Mouse (Mus musculus) adrenal gland, adult (tissue): ENCODE data around the gene Scfd2.

Experiments
- DNase-seq, 2 experiments: peaks; one replicate each; pipeline ENCODE4 v3.0.0; 2022 to 2023; ENCODE audit warnings: low spot score in 1 of 2; ENCODE audit not compliant: inconsistent age in 2 of 2

Scfd2 gene

DNA sequence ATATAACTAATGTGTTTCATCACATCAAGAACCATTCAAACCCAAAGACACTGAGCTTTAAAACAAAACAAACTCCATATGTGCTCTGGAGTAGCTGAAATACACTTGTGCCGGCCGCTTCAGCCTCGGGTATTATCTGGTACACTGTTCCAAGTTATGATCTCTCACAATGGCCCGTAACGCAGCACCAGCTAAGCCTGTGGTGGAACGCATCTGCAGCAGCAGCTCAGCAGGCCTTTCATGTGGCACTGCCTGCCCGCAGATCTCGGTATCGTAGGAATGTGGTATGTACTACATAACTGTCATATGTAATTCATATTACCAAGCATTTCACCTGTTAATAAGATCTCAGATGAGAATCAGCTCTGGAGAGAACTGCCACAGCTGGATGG lies 164.9 kb downstream of the Scfd2 start:
- DNase-seq: no peak

DNA sequence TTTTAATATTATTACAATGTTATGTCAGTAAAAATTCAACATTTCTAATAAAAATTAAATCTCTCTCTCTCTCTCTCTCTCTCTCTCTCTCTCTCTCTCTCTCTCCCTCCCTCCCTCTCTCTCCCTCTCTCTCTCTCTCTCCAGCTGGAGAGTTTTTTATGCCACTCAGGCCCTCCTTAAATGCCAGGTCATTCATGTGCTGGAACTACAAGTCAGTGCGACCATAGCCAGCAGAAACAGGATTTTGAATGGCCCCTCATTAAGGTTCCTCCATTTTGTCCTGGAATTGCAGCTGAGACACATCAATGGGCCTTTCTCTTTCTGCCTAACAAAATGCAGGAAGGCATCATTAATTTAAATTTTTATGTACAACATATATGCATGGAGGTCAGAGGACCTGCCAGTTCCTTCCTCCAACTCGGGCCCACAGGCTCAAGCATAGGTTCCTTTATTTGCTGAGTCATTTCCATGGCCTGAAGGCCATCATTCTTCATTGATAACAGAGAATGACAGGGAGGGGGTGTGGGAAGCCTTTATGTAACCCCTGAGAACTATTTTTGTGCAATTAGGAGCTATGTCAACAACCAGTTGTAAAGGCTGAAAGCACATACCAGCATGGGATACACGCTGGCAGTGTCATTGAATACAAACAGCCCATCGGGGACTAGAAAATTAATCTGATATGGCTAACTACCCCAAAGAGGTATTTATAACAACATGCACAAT lies 165.4 kb downstream of the Scfd2 start:
- DNase-seq: peak; percentile 14 to 47

DNA sequence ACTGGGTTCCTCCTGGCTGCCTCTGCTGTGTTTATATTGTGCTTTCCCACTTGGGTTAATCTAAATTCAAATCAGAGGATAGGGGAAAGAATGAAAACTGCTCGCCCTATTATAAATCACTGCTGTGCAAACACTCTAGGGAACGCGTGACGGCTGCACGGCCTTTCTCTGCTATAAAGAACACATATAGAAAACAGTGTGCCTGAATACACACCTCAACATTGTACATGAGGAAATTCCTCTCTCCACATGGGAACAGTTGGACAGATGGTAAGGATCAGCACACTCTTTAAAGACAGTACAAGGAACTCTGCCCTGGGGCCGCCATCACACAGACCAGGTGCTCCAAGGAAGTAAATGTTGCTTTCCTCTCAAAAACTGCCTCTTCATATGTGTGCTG lies 166.2 kb downstream of the Scfd2 start:
- DNase-seq: no peak

DNA sequence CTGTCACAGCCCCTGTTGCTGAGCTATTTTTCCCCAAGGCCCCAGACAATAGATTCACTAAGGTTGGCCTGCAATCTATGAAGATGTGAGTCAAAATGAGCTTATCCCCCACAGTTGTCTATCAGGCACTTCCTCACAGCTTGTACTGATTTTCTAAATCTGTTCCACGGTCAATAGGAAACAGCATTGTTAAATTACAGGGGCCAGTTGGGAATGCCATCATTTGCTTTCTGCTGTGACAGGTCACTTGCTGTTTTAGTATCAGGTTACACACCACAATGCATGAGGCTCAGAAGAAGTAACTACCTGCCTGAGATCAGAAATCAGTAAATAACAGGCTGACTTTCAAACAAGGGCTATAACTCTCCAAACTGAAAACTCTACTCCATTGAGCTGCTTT lies 168.3 kb downstream of the Scfd2 start:
- no peak for DNase-seq

DNA sequence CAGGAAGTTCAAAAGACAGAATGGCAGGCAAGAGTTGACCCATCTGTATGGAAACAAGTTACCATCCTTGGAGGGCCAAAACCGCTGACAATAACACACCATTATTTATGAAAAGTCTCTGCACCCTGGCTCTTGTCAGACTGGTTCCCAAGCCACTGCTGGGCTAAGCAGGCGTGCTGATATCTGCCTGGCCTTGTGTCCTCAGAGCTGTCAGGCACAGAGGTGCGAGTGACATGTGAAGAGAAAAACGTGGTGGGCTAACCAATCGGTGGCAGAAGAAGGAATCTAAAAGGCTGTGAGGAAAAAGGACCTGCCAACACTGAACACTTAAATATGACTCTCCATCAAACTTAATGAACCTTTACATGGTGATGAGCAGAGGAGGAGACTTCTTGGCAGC lies 170.0 kb downstream of the Scfd2 start:
- no peak for DNase-seq

DNA sequence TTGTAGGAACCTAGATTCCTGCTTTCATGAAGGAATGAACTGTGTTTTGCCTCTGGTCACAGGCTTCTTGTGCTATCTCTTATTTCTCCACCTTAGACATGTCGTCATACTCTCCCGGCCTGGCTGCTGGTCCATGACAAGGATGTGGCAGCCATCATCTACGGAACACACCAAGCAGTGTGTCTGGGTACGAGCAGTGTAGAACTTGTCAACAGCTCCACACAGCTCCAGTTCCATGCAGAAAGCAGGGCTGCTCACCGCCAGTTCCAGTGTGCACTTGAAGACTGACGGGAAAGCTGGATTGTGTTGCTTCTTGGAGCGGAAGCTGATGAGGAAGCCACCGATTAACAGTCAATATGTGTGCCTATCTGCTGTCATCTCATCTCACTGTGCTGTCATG lies 173.5 kb downstream of the Scfd2 start:
- DNase-seq: no peak

DNA sequence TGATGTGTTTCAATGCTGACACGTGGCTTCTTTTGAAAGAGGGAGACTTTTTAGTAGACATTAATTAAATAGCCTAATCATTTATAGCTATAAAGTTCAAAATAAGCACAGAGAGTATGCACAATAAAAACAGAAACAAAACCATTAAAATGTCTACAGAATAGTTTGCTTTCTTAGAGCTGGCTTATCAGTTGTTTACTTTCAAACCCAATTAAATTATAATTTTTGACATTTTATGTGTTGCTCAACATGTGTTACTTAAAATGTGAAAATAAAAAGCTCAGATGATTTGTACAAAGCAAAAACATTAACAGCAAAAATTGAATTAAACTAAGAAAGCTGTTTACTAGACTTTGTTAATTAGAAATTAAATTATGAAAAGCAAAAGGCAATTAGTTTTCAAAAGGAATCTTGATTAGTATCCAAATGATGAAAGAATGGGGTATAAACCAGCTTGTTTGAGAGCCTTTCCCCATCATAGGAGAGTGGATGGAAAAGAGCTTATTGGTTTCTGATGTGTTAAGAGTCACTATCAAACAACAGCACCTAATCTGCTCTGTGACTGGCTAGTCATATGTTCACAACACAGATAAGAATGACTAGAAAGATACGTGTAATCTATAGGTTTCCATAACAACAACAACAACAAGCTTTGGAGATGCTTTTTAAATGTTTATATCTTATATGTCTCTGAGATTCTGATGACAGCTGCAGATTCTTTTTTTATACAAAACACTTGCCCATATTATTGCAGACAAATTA lies 176.0 kb downstream of the Scfd2 start:
- DNase-seq: no peak

DNA sequence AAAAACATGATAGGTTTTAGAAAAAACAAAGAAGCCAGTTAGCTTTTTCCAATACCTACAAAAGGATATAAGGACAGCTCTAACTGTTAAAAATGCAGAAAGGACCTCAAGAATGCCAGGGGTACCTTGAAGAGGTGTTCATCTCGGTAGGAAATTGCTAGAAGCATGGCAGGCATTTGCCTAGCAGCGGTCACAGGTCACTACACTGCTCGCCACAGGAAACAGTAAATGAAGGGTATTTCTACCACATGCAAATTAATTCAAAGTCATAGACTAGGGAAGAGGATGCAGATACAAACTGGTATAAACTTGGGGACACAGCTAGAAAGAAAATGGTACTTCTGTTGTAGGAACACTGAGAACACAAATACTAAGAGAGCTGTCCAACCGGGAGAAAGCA lies 180.7 kb downstream of the Scfd2 start:
- DNase-seq: no peak

DNA sequence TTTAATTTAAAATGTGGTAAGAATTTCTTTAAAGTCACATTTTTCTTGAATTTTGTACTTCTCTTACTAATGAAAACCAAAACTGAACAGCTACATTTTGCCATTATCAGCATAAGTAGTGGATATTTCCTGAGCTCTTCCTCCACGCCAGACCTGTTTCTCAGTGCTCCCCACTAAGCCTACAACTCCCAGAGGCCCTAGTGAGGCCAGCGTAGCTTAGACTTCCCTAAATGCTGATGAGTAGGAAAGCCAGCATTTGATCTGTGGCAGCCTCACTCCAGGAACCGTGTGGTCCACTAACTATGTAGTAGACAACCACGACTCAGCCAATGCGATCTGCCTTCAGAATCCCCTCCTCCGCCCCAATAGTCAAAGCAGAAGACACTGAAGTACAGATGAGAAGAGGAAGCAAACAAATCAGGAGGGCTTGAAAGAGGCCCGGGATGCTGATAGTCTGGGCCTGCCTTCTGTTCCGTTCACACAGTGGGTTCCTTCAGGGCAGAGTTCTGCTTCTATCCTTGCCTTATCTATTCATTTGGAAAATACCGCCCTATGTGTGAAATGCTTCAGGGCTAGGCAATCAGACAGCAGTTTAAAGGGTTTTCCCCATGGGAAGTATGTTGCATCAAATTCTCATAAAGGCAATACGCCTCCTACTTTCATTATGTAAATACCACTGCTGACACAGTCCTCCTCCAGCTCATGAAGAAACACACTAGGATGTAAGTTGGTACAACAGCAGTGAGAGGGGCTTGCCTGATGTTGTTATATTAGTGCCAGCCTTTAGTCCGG lies 183.3 kb downstream of the Scfd2 start:
- DNase-seq: no peak

DNA sequence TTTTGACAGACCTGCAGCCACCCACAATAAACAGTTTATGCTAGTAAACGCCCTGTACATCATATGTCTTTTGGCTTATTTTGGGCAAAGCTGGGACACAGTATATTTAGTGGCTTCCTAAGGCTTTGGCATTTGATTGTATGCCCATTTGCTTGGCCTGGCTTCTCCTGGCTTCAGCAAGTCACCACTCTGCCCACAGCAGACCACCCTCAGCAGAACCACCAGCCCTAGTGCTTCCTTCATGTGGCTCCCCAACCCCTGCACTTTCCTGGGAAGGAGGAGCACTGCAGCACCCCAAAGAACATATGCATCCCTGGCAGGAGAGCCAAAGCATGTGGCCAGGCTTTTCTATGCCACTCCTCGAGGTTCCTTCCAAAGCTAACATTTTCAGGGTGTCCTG lies 188.5 kb downstream of the Scfd2 start:
- DNase-seq: no peak

DNA sequence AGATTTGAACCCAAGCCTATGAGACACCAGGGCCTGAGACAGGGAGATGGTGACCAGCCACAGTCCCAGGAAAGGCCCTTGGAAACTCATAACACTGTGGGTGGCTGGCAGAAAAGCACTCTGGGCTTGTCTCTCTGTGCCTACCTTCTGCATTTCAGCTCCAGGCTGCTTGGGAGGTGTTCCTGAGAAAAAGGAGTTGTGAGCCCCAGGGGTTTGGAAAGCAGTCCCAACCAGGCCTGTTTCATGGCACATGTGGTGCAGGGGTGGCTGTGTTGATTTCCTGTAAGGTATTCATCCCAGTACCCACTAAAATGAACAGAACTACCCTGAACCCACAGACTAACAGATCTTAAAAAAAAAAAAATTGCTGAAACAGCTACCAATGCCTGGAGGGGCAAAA lies 189.0 kb downstream of the Scfd2 start:
- DNase-seq: no peak

DNA sequence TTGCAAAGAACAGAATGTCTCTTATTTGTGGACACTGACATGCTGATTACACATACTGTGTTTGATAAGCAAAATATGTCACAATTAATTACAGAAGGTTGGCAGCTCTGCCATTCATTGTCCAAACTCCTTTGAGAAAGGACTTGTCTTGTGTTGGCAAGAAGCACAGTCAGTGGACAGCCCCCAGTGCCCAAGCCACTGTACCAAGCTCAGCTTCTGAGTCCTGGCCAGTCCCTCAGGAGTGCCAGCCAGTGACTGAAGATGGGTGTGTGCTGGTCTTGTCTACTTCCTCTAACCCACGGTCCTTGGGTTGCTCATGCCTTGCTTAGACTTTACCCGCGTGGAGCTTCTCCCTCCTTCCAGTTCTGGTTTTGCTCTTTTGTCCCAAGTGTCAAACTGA lies 194.1 kb downstream of the Scfd2 start:
- DNase-seq: no peak

DNA sequence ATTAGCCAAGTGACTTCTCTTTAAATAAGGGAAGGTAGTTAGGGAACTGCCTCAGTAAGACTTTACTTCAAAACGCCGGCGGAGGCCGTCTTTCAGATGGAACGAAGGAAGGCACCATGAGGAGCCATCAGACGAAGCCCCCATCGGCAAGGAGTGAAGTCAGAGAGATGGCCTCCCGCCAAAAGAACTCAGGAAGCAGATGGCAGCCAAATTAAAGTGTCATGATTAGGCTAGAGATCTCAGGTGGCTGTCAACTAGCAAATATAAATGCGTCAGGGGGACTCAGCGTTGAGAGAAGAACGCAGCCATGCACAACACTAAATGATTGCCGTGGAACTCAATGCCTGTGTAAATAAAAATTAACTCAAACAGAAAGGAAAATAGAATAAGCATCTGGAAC lies 194.8 kb downstream of the Scfd2 start:
- no peak for DNase-seq

DNA sequence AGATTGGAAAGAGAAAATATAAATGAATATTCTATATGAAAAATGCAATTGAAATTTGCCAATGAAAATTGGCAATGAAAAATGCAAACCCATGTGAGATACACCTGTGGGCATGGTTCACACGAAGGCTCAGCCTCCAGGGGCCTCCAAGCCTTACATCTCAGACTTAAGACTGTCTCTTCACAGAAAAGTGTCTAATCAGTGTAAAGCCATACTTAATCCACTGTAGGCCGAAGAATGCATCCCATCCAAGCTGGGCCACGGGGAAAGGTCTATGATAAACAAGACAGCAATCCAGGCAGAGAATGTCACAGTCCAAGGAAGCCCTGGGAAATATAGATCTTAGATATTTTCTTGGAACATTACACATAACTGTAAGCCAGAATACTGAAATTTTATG lies 198.3 kb downstream of the Scfd2 start:
- no peak for DNase-seq

DNA sequence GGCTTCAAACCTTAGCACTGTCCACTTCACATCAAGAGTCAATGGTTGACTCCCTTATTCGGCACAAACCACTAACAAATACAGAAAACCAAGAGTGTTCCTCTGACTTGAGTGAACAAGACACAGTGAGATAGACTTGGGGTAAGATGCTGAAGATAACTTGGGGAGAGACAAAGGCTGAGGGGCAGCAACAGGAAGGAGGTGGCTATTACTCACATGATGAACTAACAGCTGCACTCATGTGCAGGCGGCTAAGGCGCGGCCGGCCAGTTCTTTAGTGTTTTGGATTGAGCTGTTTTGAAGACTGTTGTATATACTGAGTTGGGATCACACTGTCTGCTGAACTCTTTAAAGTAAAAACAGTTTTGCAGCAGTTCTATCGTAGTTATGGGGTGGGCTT lies 205.3 kb downstream of the Scfd2 start:
- DNase-seq: no peak

DNA sequence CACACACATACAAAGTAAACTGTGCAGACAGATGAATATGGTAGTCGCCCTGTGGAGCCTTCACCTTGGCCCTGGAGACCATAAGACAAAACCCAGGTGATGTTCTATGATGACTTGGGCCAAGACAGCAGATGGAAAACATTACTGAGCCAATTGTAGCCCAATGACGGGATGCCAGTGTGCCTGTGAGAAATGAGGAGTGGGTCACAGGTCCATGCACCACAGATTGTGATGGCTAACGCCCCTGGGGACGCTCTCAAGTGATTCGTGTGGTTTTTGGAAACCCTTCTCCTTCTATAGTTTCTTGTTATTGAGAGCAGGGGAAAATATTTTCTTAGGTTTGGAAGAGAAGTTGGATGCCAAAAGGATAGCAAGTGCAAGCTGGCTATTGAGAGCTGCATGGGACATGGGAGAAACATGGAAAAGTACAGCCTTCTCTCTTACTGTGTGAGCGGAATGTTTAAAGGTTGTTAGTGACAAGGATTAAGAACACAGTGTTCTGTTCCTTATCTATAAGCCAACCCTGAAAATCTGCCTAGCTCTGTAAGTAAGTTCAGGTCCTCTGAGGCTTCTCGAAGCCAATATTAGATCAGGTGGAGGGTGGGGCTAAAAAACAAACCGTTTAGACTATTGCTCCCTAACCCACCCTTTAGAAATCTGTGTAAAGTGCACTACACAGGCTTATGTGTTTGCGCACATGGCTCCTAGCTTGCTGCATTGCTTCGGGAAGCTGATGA lies 210.4 kb downstream of the Scfd2 start:
- peak in 1 of 2 experiments; percentile 48 for DNase-seq

DNA sequence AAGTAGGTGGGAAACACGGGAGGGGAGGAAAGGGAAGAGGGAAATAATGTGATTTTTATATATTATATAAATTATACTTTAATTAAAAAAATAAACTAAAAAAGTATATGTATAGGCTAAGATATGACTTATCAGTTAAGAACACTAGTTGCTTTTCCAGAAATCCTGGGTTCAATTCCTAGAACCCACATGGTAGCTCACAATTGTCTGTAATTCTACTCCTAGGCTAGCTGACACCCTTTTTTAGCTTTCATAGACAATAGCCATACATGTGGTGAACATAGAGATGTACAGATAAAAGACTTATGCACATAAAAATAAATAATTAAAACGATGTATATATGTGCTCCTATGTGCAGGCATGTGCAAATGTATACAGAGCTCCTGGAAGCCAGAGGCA lies 212.0 kb downstream of the Scfd2 start:
- DNase-seq: no peak

DNA sequence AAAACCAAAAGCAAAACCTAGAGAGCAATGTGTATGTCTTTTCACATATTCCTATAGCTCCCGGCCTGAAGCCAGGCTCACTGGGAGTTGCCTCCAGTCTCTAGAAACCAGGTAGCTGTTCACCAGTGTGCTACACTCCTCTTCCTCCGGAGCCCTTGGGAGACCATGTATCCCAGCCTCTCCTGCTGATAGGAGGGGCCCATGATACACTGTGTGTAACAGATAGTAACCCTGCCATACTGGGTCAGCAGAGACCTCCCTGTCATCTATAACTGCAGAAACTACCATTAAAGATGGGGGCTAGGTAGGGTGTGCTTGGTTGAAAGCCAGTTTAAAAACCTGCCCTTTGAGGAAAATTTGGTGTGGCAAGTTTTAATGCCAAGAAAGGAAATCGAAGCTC lies 214.4 kb downstream of the Scfd2 start:
- no peak for DNase-seq

DNA sequence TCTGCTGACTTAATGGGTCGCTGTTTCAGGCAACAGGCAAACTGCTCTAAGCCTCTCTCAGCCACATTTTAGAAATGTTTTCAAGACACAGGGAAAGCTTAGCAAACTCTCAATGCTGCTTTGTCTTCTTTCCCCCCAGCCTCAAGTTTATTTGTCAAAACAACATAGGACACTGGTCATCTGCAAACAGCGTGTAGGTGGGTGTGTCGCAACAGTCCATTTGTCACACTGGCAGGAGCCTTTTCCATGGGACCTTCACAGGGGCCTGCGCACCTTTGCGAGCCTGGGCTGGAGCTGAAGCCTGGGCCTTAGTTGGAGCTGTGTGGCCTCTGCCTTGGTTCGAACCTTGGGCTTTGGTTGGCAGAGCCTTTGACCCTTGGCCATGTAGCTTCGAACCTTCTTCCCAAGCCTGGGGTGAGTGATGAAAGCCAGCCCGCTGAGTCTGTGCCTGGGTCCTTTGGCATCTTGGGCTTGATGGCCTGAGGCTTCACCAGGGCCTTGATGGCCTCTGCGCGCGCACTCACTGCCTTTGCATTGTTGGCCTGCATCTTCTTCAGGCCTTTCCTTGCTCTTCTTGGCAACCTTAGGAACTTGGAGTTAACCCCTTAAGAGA lies 215.1 kb downstream of the Scfd2 start:
- DNase-seq: no peak

DNA sequence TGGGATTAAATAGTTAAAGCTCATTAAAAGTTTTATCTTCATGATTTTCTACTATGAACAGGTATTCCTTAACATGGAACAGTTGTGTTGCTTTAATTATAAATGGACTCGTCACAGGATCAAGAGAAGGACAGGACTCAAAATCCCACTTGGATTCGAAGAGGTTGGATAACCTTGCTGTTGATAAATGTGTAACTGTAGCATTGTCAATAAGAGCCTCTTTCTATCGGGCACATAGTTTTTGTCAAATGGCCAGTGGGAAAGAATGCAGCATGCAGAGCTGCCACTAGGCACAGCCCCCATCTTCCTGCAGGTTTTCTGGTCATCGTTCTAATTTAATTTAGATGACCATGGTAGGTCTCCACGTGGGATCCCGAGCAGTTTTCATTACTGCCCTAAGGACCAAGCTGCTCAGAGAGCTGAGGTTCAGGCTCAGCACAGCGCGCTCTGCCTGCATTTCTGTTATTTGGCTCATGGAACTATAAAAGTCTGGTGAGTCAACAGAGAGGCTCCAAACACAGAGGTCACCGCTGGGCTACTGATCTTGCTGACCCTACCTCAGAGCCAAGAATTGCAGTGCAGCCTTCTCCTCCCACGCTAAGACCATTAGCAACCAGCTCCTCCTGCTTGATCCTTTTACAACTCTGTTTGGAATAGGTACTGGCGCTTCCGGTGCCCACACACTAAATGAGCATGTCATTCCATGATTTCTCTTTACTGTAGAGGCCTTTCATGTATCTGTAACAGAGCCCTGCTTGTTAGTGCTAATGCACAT lies 215.9 kb downstream of the Scfd2 start:
- DNase-seq: peak; percentile 72
